Mouse (Mus musculus) liver, embryonic 14.5 days (tissue): Measurements from ENCODE around the gene 2210010C04Rik. TPM values are rescaled to one million over a fixed set of nuclear protein-coding genes. Genes with fewer than 3 reads are reported as not detected.
"Not testable (repeated sequence)": the region's sequence is repeated elsewhere in the genome, so short reads cannot be mapped to it uniquely, and the experiment has no call there.

ENCODE experiments used
- ATAC-seq: fragments of 200-750 bp; cut with Nextera tagmentation; 2 replicates; pipeline ENCODE4 v1.8.0; 2017; ENCODE audit warnings: moderate number of reproducible peaks, mild to moderate bottlenecking, moderate library complexity; ENCODE audit not compliant: insufficient read depth
- DNase-seq, 3 experiments: peaks; one replicate each; pipeline ENCODE4 v3.0.0-alpha.2; 2012 to 2013; ENCODE audit warnings: low read depth in 3 of 3, low spot score in 3 of 3
- H3K27ac ChIP-seq: fragments of 300-500 bp; sonication (generic); 2 replicates; pipeline ENCODE4 v1.5.1; 2014; ENCODE audit warnings: moderate library complexity, mild to moderate bottlenecking, control low read depth, inconsistent platforms
- H3K27me3 ChIP-seq: fragments of 300-500 bp; sonication (generic); 2 replicates; pipeline ENCODE4 v1.6.1; 2014; ENCODE audit warnings: mild to moderate bottlenecking, low read length, moderate library complexity; ENCODE audit not compliant: control insufficient read depth, insufficient read depth
- H3K36me3 ChIP-seq: fragments of 300-500 bp; sonication (generic); replicated peaks from 2 replicates; pipeline ENCODE4 v1.6.1; 2014; ENCODE audit warnings: low read depth; ENCODE audit not compliant: control insufficient read depth, insufficient read depth
- H3K4me1 ChIP-seq, 2 experiments: fragments of 200-500 bp in 1 of 2; fragments of 300-500 bp in 1 of 2; sonication (generic) in 1 of 2; replicated peaks; 2 replicates each; pipeline ENCODE4 v1.6.1; 2012 to 2014; ENCODE audit warnings: antibody characterized with exemption in 1 of 2, inconsistent platforms in 1 of 2, low read length in 1 of 2; ENCODE audit not compliant: control insufficient read depth in 2 of 2, insufficient read depth in 2 of 2
- H3K4me2 ChIP-seq: fragments of 300-500 bp; sonication (generic); 2 replicates; pipeline ENCODE4 v1.6.1; 2014; ENCODE audit warnings: low read depth, mild to moderate bottlenecking, control low read depth, moderate library complexity
- H3K4me3 ChIP-seq, 2 experiments: fragments of 200-500 bp in 1 of 2; fragments of 300-500 bp in 1 of 2; sonication (generic) in 1 of 2; 2 replicates each; pipeline ENCODE4 v1.5.1; 2012 to 2014; ENCODE audit warnings: low read depth in 2 of 2, low read length in 2 of 2, mild to moderate bottlenecking in 2 of 2, control low read depth in 1 of 2, inconsistent platforms in 1 of 2, moderate library complexity in 1 of 2; ENCODE audit not compliant: insufficient read depth in 1 of 2
- H3K9ac ChIP-seq: fragments of 300-500 bp; sonication (generic); replicated peaks from 2 replicates; pipeline ENCODE4 v1.6.1; 2014; ENCODE audit warnings: mild to moderate bottlenecking, control low read depth, moderate library complexity
- H3K9me3 ChIP-seq: fragments of 300-500 bp; sonication (generic); 2 replicates; pipeline ENCODE4 v1.6.1; 2016; ENCODE audit warnings: low read length, mixed read lengths; ENCODE audit not compliant: control insufficient read depth
- CTCF ChIP-seq: IDR thresholded peaks from 2 replicates; pipeline ENCODE4 v1.5.1; 2016; ENCODE audit warnings: antibody characterized with exemption, low read depth, control low read depth
- EP300 ChIP-seq: IDR thresholded peaks from 2 replicates; pipeline ENCODE4 v1.6.1; 2016; ENCODE audit warnings: antibody characterized with exemption, low read depth
- WGBS: fragments of 180-500 bp; shearing (Covaris S2); extraction: QIAGEN DNeasy Blood & Tissue Kit; methylation state at CpG from one replicate; pipeline ENCODE4 v1.1.7; 2014; ENCODE audit not compliant: insufficient replicate concordance; 5-methylcytosine and 5-hydroxymethylcytosine counted together
- polyA plus RNA-seq, 2 experiments: library from polyadenylated mRNA; depleted of rRNA in 1 of 2; stranded (reverse) in 1 of 2; unstranded in 1 of 2; fragments of >200 nt; fragmentation: Nextera tagmentation in 1 of 2; extraction: Ambion mirVana in 1 of 2; gene quantifications; 2 replicates each; pipeline versions ENCODE4 v1.2.1 to v1.2.3; 2012 to 2014

The 2210010C04Rik gene
- polyA plus RNA-seq, 2 experiments: not detected

- no peak overlapping the region for H3K4me3 ChIP-seq
- no peak overlapping the region for H3K27ac ChIP-seq
- H3K36me3 ChIP-seq: no peaks in the 10 kb centered on the region
- H3K9ac ChIP-seq: no peak overlapping the region
- H3K4me2 ChIP-seq: no peak overlapping the region
- H3K9me3 ChIP-seq: no peaks in the 10 kb centered on the region
- WGBS: 30% methylated on average over 2 of the region's 2 CpGs
- ATAC-seq: no peak
- no peaks in the 10 kb centered on the region for H3K27me3 ChIP-seq
- TF ChIP-seq EP300: no peak
- no peak for TF ChIP-seq CTCF
- no peaks in the 10 kb centered on the region for H3K4me1 ChIP-seq
- no peak for DNase-seq
These were observed 8.3 kb downstream of the 2210010C04Rik start for GRCm38 (mm10) chr6:41027053-41027452.

GRCm38 (mm10) chr6:41025873-41026650, 9.2 kb downstream of the 2210010C04Rik start:
- DNase-seq (no peak), ATAC-seq (no peak)
- Histone ChIP-seq H3K4me2 (no peak overlapping the region), H3K4me3 (no peak overlapping the region), H3K9me3 (no peaks in the 10 kb centered on the region), H3K27ac (no peak overlapping the region), H3K9ac (no peak overlapping the region), H3K36me3 (no peaks in the 10 kb centered on the region), H3K4me1 (no peaks in the 10 kb centered on the region), H3K27me3 (no peaks in the 10 kb centered on the region)
- WGBS: 60% methylated on average over 2 of the region's 2 CpGs
- no peak for TF ChIP-seq CTCF
- no peak for TF ChIP-seq EP300

GRCm38 (mm10) chr6:41019140-41019539, 16.2 kb downstream of the 2210010C04Rik start:
- Histone ChIP-seq H3K4me3 (no peak overlapping the region), H3K27me3 (no peaks in the 10 kb centered on the region), H3K4me1 (no peaks in the 10 kb centered on the region), H3K9me3 (no peaks in the 10 kb centered on the region), H3K27ac (no peak overlapping the region), H3K4me2 (no peak overlapping the region), H3K36me3 (no peaks in the 10 kb centered on the region), H3K9ac (no peak overlapping the region)
- no peak for ATAC-seq
- no peak for DNase-seq
- 59% methylated on average over 2 of the region's 2 CpGs for WGBS
- no peak for TF ChIP-seq CTCF
- TF ChIP-seq EP300: no peak

- DNase-seq (no peak), ATAC-seq (no peak)
- Histone ChIP-seq H3K4me2 (no peak overlapping the region), H3K27me3 (no peaks in the 10 kb centered on the region), H3K9ac (no peak overlapping the region), H3K27ac (no peak overlapping the region), H3K4me3 (no peak overlapping the region), H3K4me1 (no peaks in the 10 kb centered on the region), H3K36me3 (no peaks in the 10 kb centered on the region), H3K9me3 (no peaks in the 10 kb centered on the region)
- TF ChIP-seq CTCF: no peak
- no peak for TF ChIP-seq EP300
- 57% methylated on average over 2 of the region's 2 CpGs for WGBS
These were observed 16.7 kb downstream of the 2210010C04Rik start for GRCm38 (mm10) chr6:41018629-41019028.

GRCm38 (mm10) chr6:41015065-41015464, 20.2 kb downstream of the 2210010C04Rik start:
- Histone ChIP-seq H3K9me3 (no peaks in the 10 kb centered on the region), H3K27ac (no peak overlapping the region), H3K36me3 (no peaks in the 10 kb centered on the region), H3K4me2 (no peak overlapping the region), H3K27me3 (no peaks in the 10 kb centered on the region), H3K9ac (no peak overlapping the region), H3K4me3 (no peak overlapping the region), H3K4me1 (no peaks in the 10 kb centered on the region)
- TF ChIP-seq EP300: no peak
- TF ChIP-seq CTCF: no peak
- ATAC-seq (no peak), DNase-seq (no peak)
- 59% methylated on average over 4 of the region's 4 CpGs for WGBS

- H3K27me3 ChIP-seq, H3K9ac ChIP-seq, H3K4me1 ChIP-seq, H3K9me3 ChIP-seq, H3K27ac ChIP-seq, H3K4me2 ChIP-seq, H3K4me3 ChIP-seq, ATAC-seq, H3K36me3 ChIP-seq, DNase-seq: not testable (repeated sequence)
These were observed 35.9 kb downstream of the 2210010C04Rik start, which contains the start of gene Gm2663 for GRCm38 (mm10) chr6:40999379-40999778. Gene Gm2663 (minus strand): TSS chr6:40999479.
